Mouse (Mus musculus) layer of hippocampus, adult 11-12 months (tissue): ENCODE data around the gene Phactr1.

Experiments used
- DNase-seq: peaks from one replicate; pipeline ENCODE4 v3.0.0; 2022; ENCODE audit warnings: low spot score

Gene Phactr1

DNA sequence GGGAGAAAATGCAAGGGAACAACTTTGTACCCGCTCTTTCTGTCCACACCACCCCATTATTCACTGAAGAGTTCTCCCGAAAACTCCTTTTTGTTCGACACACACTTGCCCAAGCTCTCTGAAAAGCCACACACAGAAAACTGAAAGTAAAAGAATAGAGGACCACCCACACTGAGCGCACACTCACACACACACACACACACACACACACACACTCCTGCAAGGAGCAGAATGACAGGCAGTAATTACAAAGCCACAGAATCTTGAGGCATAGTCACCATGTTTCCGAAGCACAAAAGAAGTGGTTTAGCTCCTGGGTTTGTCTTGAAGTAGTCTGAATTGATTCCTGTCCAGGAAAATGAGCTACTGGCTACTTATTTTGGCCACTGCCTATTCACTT, 296.5 kb downstream of the Phactr1 start:
- no peak for DNase-seq

- DNase-seq: no peak
Observed at GRCm38 (mm10) chr13:42980581-42980980, 300.2 kb downstream of the Phactr1 start.

- DNase-seq: no peak
Observed at GRCm38 (mm10) chr13:42982646-42983045, 302.2 kb downstream of the Phactr1 start.

DNA sequence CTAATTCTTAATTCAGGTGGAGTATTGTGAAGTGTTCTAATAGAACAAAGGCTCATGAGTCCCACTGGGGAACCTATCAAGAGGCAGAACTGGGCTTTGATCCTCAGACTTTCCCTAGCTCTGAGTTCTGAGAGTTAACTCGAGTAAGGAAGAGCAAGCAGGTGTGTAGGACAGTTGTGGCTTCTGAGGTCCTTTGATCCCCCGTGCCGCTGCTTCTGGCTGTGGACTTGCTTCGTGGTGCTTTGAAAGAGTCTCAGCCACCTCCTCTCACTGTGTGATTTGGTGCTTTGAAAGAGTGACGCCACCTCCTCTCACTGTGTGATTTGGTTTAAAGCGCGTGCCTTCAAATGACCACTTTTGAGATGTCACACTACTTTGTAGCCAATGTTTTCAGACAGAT, 305.4 kb downstream of the Phactr1 start:
- DNase-seq: no peak

DNA sequence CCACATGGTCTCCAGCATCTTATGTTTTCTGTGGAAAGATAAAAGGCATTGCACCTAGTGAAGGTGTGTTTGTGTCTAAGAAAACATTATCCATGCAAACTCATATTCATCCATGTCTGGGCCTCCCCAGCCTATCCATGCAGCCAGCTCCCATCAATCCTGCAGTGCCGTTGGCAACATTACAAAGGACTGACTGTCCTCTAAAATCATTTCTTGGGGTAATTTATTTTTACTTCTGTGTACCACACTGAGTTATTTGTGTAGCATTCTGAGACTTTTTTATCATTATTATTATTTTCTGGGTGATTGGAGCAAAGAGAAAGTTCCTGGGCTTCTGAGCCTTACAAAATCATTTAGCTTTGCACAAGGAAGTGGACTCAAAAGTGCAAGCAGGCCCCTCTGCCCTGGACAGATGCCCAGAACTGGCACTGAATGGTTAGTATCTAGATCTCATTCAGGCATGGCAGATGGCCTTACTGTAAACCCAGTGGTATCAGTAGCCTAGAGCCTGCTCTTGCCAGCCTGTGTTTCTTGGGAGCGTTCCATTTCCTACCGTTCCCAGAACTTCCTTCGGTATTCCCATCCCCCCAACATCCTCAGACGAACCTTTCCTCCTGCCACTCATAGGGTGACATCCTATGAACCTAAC, 307.6 kb downstream of the Phactr1 start:
- peak; percentile 54 for DNase-seq

- DNase-seq: no peak
Observed at GRCm38 (mm10) chr13:42989481-42989880, 309.1 kb downstream of the Phactr1 start.

- no peak for DNase-seq
Observed at GRCm38 (mm10) chr13:42990051-42990450, 309.6 kb downstream of the Phactr1 start.

DNA sequence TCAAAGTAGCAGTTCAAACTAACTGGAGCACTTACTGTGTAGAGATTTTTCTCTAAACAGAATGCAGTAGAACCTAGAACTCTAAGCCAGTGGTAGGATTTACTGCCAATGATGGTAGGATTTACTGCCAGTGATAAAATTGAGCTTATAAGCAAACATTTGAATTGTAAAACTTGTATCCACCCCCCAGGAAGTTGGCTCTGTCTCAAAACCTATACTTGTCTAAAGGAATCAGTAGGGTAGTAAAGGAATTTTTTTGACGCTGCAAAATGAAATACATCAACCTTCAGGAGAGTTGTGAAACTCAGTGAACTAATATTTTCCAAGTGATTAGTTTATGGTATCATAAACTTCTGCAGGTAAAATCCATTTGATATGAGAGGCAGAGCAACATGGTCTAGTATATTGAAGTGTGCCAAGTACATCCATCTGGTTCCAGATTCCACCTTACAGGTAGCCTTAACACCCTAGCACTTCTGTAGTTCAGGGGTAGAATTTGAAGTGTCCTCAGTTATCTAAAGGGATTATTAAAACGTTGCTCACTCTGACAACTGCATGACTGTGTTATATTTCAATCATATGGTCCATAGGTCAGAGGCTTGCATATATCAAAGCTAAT, 310.2 kb downstream of the Phactr1 start:
- DNase-seq: no peak

DNA sequence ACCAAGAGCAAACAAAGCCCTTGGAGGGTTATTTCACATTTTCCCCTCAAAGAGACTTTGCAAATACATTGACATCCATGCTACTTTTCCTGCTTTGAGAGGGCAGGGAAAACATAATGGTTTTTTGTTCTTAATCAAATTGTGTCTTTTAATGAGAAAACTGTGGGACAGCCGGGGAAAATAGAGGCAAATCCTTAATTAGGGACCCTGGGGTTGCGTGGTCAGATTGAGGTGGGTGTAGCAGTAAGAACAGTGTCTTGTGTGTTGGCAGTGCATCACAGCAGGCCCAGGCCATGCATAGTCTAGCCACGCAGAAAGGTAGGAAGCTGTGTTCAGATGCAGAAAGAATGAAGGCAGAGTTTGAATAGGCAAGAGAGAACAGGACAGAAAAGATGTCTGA, 310.7 kb downstream of the Phactr1 start:
- DNase-seq: no peak

GRCm38 (mm10) chr13:42992306-42992705, 311.9 kb downstream of the Phactr1 start:
- no peak for DNase-seq

- DNase-seq: no peak
Observed at GRCm38 (mm10) chr13:42994276-42994675, 313.9 kb downstream of the Phactr1 start.

GRCm38 (mm10) chr13:42996188-42996587, 315.8 kb downstream of the Phactr1 start:
- no peak for DNase-seq

DNA sequence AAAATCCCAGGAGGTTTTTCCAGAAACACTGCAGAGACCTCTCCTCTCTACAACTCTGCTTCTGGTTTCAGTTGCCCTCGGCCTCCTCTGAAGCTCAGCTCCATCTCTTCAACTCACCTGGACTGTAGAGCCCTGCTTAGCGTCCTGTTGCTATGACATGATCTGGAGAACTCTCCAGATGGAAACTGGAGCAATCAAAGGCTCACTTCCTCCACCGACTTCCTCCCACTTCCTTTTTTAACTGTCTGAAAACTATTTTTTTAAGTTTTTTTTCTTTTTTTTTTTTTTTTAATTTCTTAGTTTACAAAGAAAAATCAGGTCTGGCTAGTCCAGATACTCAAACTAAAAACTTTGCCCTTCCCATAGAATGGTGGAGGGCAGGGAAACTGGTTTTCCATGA, 318.9 kb downstream of the Phactr1 start:
- DNase-seq: no peak

- DNase-seq: no peak
Observed at GRCm38 (mm10) chr13:43005131-43005579, 324.7 kb downstream of the Phactr1 start.

- no peak for DNase-seq
Observed at GRCm38 (mm10) chr13:43008466-43008865, 328.0 kb downstream of the Phactr1 start.

DNA sequence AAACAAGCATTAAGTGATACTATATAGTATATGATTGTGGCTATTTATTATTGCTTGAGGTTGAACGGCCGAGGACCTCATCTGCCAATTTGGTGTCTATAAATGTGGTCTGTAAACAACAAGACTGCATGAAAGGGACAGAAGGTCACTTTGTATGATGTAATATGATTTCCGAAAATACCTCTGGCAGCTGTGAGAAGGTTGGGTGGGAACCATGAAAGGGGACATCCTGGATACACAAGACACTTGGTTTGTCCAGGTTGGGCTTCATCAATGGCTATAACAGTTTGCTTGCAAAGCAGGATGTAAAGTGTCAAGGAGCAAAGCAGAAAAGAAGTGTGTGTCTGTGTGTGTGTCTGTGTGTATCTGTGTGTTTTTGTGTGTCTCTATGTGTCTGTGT, 329.2 kb downstream of the Phactr1 start:
- no peak for DNase-seq

DNA sequence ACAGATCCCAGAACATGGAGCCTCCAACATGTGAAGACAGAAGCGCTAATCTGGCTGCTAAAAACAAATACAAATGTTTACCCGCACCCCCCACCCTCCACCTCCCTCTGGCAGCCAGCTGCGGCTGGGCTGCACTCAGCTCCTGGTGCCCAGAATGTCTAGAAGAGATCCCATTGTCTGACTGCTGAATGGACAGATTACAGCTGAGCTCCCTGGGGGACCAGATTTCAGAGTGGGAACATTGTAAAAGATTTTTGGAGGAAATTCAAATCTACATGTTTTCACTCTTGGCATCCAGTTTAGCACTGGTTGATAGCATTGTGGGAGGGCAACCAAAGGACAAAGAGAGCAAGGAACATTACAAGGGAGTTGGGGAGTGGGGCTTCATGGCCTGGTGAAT, 331.1 kb downstream of the Phactr1 start:
- peak; percentile 34 for DNase-seq

DNA sequence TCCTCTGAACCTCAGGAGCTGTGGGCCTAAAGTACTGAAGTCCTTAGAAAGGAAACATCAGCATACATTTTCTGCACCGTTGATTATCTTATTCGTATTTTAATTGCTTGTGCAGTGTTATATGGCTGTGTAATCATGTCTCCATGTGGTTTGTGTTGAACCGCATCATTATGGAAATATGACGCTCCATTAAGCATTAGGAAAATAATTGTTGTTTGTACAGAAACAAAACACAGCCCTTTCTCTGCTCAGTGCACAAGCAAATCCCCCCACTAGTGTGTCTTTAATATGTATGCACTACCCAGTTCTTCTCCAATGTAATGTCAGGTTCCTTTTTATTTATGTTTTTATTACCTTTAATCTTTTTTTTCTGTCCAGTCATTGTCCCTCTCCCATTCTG, 333.6 kb downstream of the Phactr1 start:
- no peak for DNase-seq

DNA sequence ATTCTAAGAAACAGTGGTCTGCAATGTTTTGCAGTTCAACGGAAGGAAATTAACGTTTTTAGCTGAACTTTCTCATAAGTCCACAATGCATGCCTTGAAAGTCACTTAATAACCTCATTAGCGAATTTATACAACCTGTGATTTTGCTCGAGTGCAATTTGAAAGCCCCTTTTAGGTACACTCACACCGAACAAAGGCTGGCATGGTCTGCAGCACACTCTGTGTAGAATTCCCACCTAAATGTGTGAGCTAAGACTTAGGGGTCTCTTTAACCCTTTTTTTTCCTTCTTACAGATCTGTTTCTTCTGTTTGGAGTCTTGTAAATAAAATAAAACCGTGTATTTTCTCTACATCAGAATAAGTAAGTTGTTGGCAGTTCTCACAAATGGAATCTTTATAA, 335.3 kb downstream of the Phactr1 start:
- no peak for DNase-seq

DNA sequence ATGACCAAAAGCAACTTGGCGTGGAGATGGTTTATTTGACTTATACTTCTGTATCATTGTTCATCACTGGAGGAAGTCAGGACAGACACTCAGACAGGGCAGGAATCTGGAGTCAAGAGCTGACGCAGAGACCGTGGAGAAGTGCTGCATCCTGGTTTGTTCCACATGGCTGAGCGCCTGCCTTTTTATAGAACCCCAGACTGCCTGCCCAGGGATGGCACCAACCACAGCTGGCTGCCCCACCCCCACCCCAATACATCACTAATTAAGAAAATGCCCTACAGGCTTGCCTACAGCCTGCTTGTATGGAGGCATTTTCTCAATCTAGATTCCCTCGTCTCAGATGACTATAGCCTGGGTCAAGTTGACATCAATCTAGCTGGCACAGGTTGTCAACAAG, 338.4 kb downstream of the Phactr1 start:
- no peak for DNase-seq

DNA sequence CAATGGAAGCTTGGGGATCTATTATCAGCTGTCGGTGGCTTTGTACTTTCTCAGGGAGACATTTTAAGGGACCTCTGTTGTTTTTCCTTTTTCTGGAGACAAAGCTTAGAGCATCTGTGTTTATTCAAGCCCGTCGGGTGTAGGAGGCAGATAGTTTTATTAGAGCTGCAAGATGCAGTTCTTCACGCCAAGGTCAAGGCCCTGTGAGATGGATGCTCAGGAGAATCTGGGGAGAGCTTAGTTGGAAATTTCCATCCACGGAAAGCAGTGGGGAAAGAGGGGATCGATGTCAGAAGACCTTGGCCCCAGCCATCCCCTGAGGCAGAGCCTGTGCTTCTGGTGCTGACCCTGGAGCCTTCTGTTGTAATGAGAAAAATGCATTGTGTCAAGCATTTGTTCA, 340.6 kb downstream of the Phactr1 start:
- no peak for DNase-seq

DNA sequence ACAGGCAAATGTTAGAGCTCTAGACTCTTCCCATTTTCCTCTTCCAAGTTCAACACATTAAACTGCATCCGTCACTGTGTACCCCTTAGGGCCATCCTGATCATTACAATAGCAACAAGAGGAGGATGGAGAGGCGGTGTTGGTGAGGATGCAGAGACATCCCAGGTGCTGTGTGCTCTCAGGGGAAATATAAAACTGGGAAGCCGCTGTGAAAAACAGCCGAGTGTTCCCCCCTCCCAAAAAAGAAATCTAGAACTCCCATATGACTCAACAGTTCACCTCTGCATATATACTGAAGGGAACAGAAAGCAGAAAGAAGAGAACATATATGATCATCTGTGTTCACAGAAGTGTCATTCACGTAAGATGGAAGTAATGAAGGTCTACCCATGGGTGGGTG, 342.6 kb downstream of the Phactr1 start:
- DNase-seq: no peak

GRCm38 (mm10) chr13:43027568-43027967, 347.1 kb downstream of the Phactr1 start:
- no peak for DNase-seq

DNA sequence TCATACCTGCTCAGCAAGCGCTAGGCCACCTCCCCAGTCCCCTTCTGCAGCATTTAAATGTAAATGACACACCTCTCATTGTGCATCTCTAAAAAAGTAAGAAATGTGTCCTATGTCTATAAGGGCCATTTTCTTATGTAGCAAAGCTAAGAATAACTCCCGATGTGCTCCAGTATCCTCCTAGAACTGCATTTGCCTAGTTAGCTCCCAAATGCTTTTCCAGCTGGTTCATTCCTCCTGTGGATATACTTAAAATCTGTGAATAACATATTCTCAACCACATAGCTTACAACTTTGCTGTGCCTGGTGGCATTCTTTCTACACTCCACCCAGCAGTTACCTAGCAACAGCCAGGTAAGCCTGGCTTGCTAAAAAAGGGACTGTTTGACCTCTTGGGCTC, 349.8 kb downstream of the Phactr1 start:
- no peak for DNase-seq
